Mouse (Mus musculus) pancreas, adult 10 weeks (tissue): ENCODE measurements around the gene Zswim9. TPM values are rescaled to one million over a fixed set of nuclear protein-coding genes. Genes with fewer than 3 reads are reported as not detected.

Experiments
- polyA plus RNA-seq: library from polyadenylated mRNA; stranded (reverse); fragments of 350-450 nt; fragmentation: Illumina TruSeq; extraction: RNeasy Lipid Tissue Mini Kit (QIAGEN cat#74804); gene quantifications from one replicate; pipeline ENCODE4 v1.2.3, GENCODE M21; 2015; ENCODE audit warnings: low read depth, low replicate concordance; ENCODE audit not compliant: insufficient read depth

Gene Zswim9
- polyA plus RNA-seq = 6.4 TPM

DNA sequence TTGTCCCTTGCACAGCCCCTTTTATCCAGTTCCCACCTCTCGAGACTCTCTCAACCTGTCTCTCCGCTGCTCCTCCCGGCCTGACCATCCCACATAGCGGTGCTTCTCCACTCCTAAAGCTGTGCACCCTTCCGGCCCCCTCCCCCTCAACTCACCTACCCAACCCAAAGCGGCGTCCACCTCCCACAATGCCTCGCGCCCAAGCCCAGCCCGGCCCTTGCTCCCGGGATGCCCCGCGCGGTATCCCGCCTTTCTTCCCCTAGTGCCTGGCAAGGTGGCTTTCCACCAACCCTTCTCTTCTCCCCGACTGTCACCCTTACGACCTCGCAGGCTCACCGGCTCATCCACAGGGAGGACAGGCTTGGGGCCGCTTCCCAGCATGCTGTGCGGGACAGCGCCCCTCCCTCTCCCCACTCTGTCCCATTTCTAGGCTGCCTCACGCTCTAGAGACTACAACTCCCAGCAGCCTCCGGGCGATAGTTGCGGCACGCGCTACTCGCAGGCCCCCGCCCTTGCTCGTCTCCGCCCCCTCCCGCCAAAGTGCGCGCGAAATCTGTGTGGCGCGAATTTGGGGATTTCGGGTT, at the start of gene Zswim9:
Gene Zswim9 (minus strand): TSS at position 414 of the 584 bp plus-strand sequence.

DNA sequence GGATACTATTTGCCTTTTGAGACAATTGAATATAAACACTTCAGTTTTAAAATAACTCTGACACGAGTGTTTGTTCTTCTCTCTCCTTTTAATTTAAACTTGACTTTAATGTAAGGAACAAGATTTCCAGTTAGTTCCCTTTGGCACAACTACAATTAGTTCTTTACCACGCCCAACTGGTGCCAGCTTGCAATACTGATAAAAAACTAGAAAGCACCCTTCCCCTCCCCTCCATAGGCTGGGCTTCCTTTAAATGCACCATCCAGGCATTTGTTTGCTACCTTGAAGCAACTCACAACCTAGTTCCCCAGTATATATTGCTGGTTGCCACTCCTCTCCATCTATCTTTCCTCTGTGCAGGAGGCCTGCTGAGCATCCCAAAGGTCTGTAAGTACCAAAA, 45.8 kb upstream of the Zswim9 start, which contains the start of gene Pla2g4c:
Gene Pla2g4c (plus strand): TSS at position 340 of the 400 bp plus-strand sequence.

DNA sequence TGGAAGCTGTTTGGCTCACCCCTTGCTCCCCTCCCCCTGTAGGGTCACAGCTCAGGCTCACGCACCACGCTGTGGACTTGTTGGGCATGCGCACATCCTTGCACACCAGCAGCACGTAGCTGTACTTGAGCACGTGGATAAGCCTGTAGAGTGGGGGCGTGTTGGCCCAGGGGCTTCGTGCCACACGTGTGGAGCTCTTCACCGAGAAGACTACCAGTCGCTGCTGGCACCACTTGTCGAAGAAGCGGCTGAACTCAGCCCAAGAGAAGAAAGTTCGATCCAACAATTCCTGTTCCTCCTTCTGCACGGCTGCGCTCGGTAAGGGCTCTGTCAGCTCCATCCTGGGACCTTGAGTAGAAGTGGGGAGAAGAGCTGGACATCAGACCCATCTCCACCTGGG, 1.4 kb downstream of the Zswim9 start, which contains the start of gene Lig1:
Gene Lig1 (plus strand): TSS at position 203 of the 400 bp plus-strand sequence.

DNA sequence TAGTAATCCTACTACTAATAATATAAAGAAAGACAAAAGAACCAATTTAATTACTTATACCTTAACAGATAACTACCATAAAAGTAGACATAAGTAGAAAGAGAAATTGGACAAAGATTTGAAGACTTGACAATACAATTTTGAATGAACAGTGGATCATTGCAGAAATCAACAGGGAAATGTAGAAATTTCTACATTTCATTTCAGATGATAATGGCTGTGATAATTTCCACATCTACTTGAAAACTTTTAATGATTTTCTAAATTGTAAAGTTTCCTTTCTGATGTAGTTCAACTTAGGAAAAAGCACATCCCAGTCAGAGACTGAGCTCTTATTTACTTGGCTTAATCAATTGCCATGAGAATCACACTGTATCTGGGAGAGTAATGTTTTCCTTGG, 65.8 kb downstream of the Zswim9 start, which contains the start of gene Vmn1r89:
Gene Vmn1r89 (plus strand): TSS at position 301 of the 400 bp plus-strand sequence.

Other genes with a start within 250 kb of the Zswim9 start
- 58.7 TPM for gene Chmp2a, start 243.9 kb downstream of the Zswim9 start, polyA plus RNA-seq
- 35.3 TPM for gene Ube2m, start 240.4 kb downstream of the Zswim9 start, polyA plus RNA-seq
- 0.46 TPM for gene Mzf1, start 224.0 kb downstream of the Zswim9 start, polyA plus RNA-seq
- gene Vmn1r85, start 183.5 kb downstream of the Zswim9 start, polyA plus RNA-seq = not detected
- gene Vmn1r86, start 158.8 kb downstream of the Zswim9 start, polyA plus RNA-seq = not detected
- not detected for gene Vmn1r87, start 138.6 kb downstream of the Zswim9 start, polyA plus RNA-seq
- not detected for gene Vmn1r88, start 119.2 kb downstream of the Zswim9 start, polyA plus RNA-seq
- not detected for gene Vmn1r89, start 65.7 kb downstream of the Zswim9 start, polyA plus RNA-seq
- 3.2 TPM for gene Lig1, start 1.4 kb downstream of the Zswim9 start, polyA plus RNA-seq
- gene Pla2g4c, start 45.9 kb upstream of the Zswim9 start, polyA plus RNA-seq = 0.37 TPM
- not detected for gene Cabp5, start 119.4 kb upstream of the Zswim9 start, polyA plus RNA-seq
- not detected for gene Bsph1, start 172.1 kb upstream of the Zswim9 start, polyA plus RNA-seq